Mouse (Mus musculus) bone marrow macrophage, adult 2 months (primary cell): Measurements from ENCODE around the gene 1700092M07Rik. TPM values are rescaled to one million over a fixed set of nuclear protein-coding genes. Genes with fewer than 3 reads are reported as not detected.

Experiments
- H3K27ac ChIP-seq: 2 replicates; pipeline ENCODE4 v1.5.1; 2012; ENCODE audit warnings: low read depth, low read length; ENCODE audit not compliant: insufficient read depth
- H3K4me1 ChIP-seq: 2 replicates; pipeline ENCODE4 v1.6.1; 2012; ENCODE audit warnings: low read length; ENCODE audit not compliant: control insufficient read depth, insufficient read depth
- H3K4me3 ChIP-seq: 2 replicates; pipeline ENCODE4 v1.5.1; 2012; ENCODE audit warnings: mild to moderate bottlenecking, low read length, moderate library complexity; ENCODE audit not compliant: insufficient read depth
- CTCF ChIP-seq: IDR thresholded peaks from 2 replicates; pipeline ENCODE4 v1.5.1; 2012; ENCODE audit warnings: low read depth, mild to moderate bottlenecking, low read length, moderate library complexity
- POLR2A ChIP-seq: IDR thresholded peaks from 2 replicates; pipeline ENCODE4 v1.6.1; 2012; ENCODE audit warnings: mild to moderate bottlenecking, low read depth, low read length, borderline replicate concordance
- polyA plus RNA-seq: library from polyadenylated mRNA; stranded (reverse); fragments of >200 nt; gene quantifications from 2 replicates; pipeline ENCODE4 v1.2.4, GENCODE M21; 2012; ENCODE audit not compliant: missing spikeins, insufficient read depth, insufficient read length

1700092M07Rik gene
- polyA plus RNA-seq, result not detected in 2 replicates

DNA sequence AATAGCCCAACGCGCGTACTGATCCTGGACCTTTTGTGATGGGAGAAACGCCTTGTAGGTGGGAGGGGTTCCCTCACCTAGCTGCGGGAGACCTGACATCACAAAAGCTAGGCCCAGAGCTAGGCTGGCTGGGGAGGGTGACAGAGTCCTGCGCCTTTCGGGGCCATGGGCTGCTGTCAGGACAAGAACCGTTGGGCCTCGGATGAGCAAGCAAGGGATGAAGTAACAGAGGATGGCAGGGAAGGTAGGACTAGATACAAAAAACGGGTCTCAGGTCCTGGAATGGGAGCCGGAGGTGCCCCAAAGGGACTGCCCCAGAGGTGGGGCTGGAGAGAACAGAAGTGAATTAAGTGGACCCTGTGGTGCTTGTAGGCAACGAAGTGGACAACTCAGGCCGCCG, at the start of gene 1700092M07Rik:
1700092M07Rik (plus strand) TSS at position 116 of the 400 bp plus-strand sequence.
- Histone ChIP-seq H3K4me1 (peaks cover 16% of the 10 kb centered on the region), H3K27ac (peak within 1 kb of the TSS; percentile 93), H3K4me3 (peak within 1 kb of the TSS; percentile 98)
- no peak for TF ChIP-seq CTCF
- TF ChIP-seq POLR2A, result no peak

GRCm38 (mm10) chr19:8691871-8692539, 48.5 kb upstream of the 1700092M07Rik start:
- TF ChIP-seq POLR2A, result no peak
- no peak for TF ChIP-seq CTCF
- no peaks in the 10 kb centered on the region for H3K4me1 ChIP-seq
- H3K27ac ChIP-seq, result no peak overlapping the region
- no peak overlapping the region for H3K4me3 ChIP-seq

GRCm38 (mm10) chr19:8692740-8693139, 47.8 kb upstream of the 1700092M07Rik start:
- TF ChIP-seq CTCF (no peak), POLR2A (no peak)
- no peak overlapping the region for H3K27ac ChIP-seq
- H3K4me3 ChIP-seq, result no peak overlapping the region
- no peaks in the 10 kb centered on the region for H3K4me1 ChIP-seq

DNA sequence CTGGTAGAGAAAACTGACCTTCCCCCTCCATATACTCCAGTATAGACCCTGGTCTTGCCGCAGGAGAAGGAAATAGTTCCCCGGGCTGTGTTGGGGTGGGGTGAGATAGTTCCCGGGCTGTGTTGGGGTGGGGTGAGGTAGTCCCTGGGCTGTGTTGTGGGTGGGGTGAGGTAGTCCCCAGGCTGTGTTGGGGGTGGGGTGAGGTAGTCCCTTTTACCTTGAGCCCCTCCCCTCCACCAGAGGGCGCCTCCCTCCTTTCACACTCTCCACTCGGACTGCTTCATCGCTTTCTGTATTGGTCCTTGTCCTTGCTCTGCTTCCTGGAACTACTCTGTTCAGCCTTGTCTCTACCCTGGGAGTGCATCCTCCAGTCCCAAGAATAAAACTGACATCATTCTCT, 45.2 kb upstream of the 1700092M07Rik start:
- peak; percentile 33 for TF ChIP-seq CTCF
- TF ChIP-seq POLR2A, result no peak
- H3K4me1 ChIP-seq, result no peaks in the 10 kb centered on the region
- no peak overlapping the region for H3K4me3 ChIP-seq
- no peak overlapping the region for H3K27ac ChIP-seq

- Histone ChIP-seq H3K4me3 (no peak overlapping the region), H3K4me1 (0 out of 2 replicates have a peak, but pooled peaks cover 2% of the 10 kb centered on the region), H3K27ac (no peak overlapping the region)
- no peak for TF ChIP-seq POLR2A
- TF ChIP-seq CTCF, result no peak
Observed at GRCm38 (mm10) chr19:8699652-8700051, 40.9 kb upstream of the 1700092M07Rik start.

- H3K4me1 ChIP-seq, result 0 out of 2 replicates have a peak, but pooled peaks cover 2% of the 10 kb centered on the region
- no peak for TF ChIP-seq CTCF
- no peak for TF ChIP-seq POLR2A
- no peak overlapping the region for H3K4me3 ChIP-seq
- no peak overlapping the region for H3K27ac ChIP-seq
Observed at GRCm38 (mm10) chr19:8702458-8702857, 38.1 kb upstream of the 1700092M07Rik start.

DNA sequence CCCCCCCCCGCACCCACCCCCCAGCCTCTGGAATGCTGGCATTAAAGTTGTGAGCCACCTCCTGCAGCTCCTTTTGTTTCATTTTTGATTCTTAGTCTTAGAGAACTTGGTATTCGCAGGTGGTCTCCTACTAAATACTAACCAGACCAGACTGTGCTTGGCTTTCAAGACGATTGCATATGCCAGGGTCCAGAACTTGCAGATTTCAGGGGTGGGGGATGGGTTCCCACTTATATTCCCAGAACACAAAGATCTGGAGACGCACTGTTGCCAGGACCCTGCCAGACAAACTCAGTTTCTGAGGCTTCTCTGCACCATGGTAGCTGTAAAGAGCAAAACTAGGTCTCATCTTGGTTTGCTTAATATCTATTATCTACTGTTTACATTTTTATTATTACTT, 36.9 kb upstream of the 1700092M07Rik start:
- H3K27ac ChIP-seq, result no peak overlapping the region
- no peak for TF ChIP-seq POLR2A
- no peak for TF ChIP-seq CTCF
- 0 out of 2 replicates have a peak, but pooled peaks cover 2% of the 10 kb centered on the region for H3K4me1 ChIP-seq
- H3K4me3 ChIP-seq, result no peak overlapping the region

DNA sequence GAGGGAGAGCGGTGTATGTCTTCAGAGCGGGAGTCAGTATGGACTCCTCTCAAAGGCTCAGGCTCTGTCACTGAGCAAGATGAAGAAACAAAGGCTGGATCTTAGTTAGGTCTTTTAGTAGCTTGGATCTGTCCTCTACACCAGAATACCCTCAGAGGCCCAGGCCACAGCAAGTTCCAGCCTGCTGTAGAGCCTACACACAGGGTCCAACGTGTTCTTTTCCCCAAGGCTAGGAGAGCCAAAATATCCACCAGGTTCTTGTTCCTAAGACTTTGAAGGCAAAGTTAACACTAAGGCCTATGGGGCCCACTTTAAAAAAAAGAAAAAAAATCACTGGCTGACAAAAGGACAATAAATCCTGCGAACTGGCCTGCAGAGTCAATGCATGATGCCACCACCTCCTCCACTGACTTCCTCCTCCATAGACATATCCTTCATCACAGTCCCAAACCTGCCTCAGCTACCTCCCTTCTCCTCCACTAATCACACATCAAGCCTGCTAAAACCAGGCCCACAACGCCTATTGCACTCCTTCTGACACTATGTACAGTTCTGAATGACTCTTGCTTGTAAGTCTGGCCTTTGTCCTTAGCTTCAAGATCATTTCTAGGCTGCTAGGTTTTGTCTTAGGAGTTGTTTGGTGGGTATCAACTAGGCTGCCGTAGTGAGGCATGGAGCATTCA, 35.4 kb upstream of the 1700092M07Rik start:
- H3K27ac ChIP-seq, result no peak overlapping the region
- H3K4me1 ChIP-seq, result peaks cover 7% of the 10 kb centered on the region; the same call in 1 of the 2 replicates
- TF ChIP-seq POLR2A (no peak), CTCF (no peak)
- H3K4me3 ChIP-seq, result no peak overlapping the region

DNA sequence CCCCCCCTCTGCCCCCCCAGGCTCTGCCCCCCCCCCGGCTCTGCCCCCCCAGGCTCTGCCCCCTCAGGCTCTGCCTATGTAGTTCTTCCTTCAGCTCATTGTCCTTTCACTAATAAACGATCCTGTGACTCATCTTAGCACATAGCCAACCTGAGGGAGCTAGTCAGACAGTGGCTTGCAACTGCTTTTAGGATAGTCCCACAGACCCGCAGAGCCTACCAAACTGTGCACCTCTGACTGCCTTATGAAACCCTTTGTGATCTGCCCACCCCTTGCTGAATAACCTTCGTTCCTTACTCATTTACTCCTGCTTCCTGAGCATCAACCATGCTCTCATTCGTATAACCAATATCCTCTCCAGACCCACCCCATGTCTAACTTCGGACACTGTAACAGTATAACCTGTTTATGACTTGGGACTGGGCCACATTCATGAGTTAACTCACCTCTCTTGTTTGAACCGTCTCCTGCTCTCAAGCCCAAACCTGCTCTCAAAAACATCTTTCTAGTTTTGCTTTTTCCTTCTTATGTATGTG, 34.3 kb upstream of the 1700092M07Rik start:
- no peak for TF ChIP-seq POLR2A
- no peak for TF ChIP-seq CTCF
- H3K4me1 ChIP-seq, result peaks cover 14% of the 10 kb centered on the region; the same call in 1 of the 2 replicates
- H3K27ac ChIP-seq, result no peak overlapping the region
- H3K4me3 ChIP-seq, result no peak overlapping the region

DNA sequence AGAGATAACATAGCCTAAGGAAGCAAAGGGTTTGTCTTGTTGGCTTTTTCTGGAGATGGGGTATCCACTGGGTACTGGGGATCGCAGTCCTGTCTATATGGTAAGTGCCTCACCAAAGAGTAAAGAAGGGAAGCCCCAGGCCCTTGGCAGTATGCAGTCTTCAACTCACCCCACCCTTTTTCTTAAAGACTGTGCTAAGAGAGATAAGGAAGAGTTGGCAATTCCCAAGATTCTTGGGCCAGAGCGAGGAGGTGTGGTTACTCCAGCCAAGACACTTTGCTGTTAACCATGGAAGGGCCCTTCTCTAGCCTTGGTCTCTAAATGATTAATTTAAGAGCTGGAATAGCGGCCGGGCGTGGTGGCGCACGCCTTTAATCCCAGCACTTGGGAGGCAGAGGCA, 33.6 kb upstream of the 1700092M07Rik start:
- TF ChIP-seq CTCF (no peak), POLR2A (no peak)
- H3K4me3 ChIP-seq, result no peak overlapping the region
- H3K27ac ChIP-seq, result no peak overlapping the region
- peaks cover 14% of the 10 kb centered on the region; the same call in 1 of the 2 replicates for H3K4me1 ChIP-seq
